Mouse (Mus musculus) embryonic facial prominence, embryonic 12.5 days (tissue): Measurements from ENCODE around the gene Gm49384. TPM values are rescaled to one million over a fixed set of nuclear protein-coding genes. Genes with fewer than 3 reads are reported as not detected.

ENCODE experiments used
- ATAC-seq: fragments of 200-750 bp; cut with Nextera tagmentation; 2 replicates; pipeline ENCODE4 v1.8.0; 2017; ENCODE audit not compliant: insufficient number of reproducible peaks, insufficient read depth, low FRiP score, low TSS enrichment
- H3K27ac ChIP-seq: fragments of 300-500 bp; sonication (generic); 2 replicates; pipeline ENCODE4 v1.5.1; 2016; ENCODE audit warnings: mild to moderate bottlenecking
- H3K27me3 ChIP-seq: fragments of 300-500 bp; sonication (generic); 2 replicates; pipeline ENCODE4 v1.6.1; 2016; ENCODE audit warnings: mild to moderate bottlenecking, moderate library complexity
- H3K36me3 ChIP-seq: fragments of 300-500 bp; sonication (generic); 2 replicates; pipeline ENCODE4 v1.6.1; 2016; ENCODE audit warnings: mild to moderate bottlenecking
- H3K4me1 ChIP-seq: fragments of 300-500 bp; sonication (generic); 2 replicates; pipeline ENCODE4 v1.6.1; 2016
- H3K4me2 ChIP-seq: fragments of 300-500 bp; sonication (generic); replicated peaks from 2 replicates; pipeline ENCODE4 v1.6.1; 2016; ENCODE audit warnings: mild to moderate bottlenecking, moderate library complexity
- H3K4me3 ChIP-seq: fragments of 300-500 bp; sonication (generic); 2 replicates; pipeline ENCODE4 v1.5.1; 2016; ENCODE audit warnings: mild to moderate bottlenecking
- H3K9ac ChIP-seq: fragments of 300-500 bp; sonication (generic); 2 replicates; pipeline ENCODE4 v1.6.1; 2016; ENCODE audit warnings: mild to moderate bottlenecking, moderate library complexity
- H3K9me3 ChIP-seq: fragments of 300-500 bp; sonication (generic); 2 replicates; pipeline ENCODE4 v1.6.1; 2016; ENCODE audit warnings: mild to moderate bottlenecking, moderate library complexity
- WGBS: fragments of 180-500 bp; shearing (Covaris S2); methylation state at CpG from one replicate; pipeline ENCODE4 v1.1.7; 2016; 5-methylcytosine and 5-hydroxymethylcytosine counted together
- polyA plus RNA-seq: library from polyadenylated mRNA; unstranded; fragments of >200 nt; fragmentation: Nextera tagmentation; extraction: Ambion mirVana; gene quantifications from 2 replicates; pipeline ENCODE4 v1.2.1, GENCODE M21; 2016

The Gm49384 gene
- polyA plus RNA-seq, 1 experiment from 2014 or later, result 29.7 TPM

GRCm38 (mm10) chr12:69198164-69198535 lies 5.9 kb downstream of the Gm49384 start, which contains the start of gene Dnaaf2:
Gene Dnaaf2 (minus strand): TSS chr12:69198429.
- ATAC-seq, result peak; percentile 48; the same call in 1 of the 2 replicates
- Histone ChIP-seq H3K4me1 (peaks cover 21% of the 10 kb centered on the region), H3K27me3 (no peaks in the 10 kb centered on the region), H3K4me3 (peak within 1 kb of the TSS; percentile 89), H3K36me3 (peaks cover 22% of the 10 kb centered on the region), H3K9me3 (no peaks in the 10 kb centered on the region), H3K9ac (peak within 1 kb of the TSS; percentile 85), H3K27ac (peak within 1 kb of the TSS; percentile 88), H3K4me2 (peak within 1 kb of the TSS; percentile 96)
- WGBS, result under 1% methylated on average over 18 of the region's 18 CpGs

GRCm38 (mm10) chr12:69197378-69198163 lies 6.5 kb downstream of the Gm49384 start:
- Histone ChIP-seq H3K36me3 (peaks cover 23% of the 10 kb centered on the region), H3K9ac (peak overlapping the region; percentile 85), H3K27me3 (no peaks in the 10 kb centered on the region), H3K4me1 (peaks cover 21% of the 10 kb centered on the region), H3K27ac (peak overlapping the region; percentile 88), H3K4me3 (peak overlapping the region; percentile 89), H3K9me3 (no peaks in the 10 kb centered on the region), H3K4me2 (peak overlapping the region; percentile 96)
- under 1% methylated on average over 94 of the region's 94 CpGs for WGBS
- ATAC-seq, result peak; percentile 70

- Histone ChIP-seq H3K9ac (peak within 1 kb of the TSS; percentile 85), H3K9me3 (no peaks in the 10 kb centered on the region), H3K4me1 (peaks cover 21% of the 10 kb centered on the region), H3K27ac (peak within 1 kb of the TSS; percentile 88), H3K27me3 (no peaks in the 10 kb centered on the region), H3K36me3 (peaks cover 19% of the 10 kb centered on the region), H3K4me3 (peak within 1 kb of the TSS; percentile 89), H3K4me2 (peak within 1 kb of the TSS; percentile 96)
- WGBS, result under 1% methylated on average over 72 of the region's 75 CpGs
- ATAC-seq, result peak; percentile 76
Observed at GRCm38 (mm10) chr12:69196444-69197377, 7.4 kb downstream of the Gm49384 start, which contains the start of gene Gm49383. Gene Gm49383 (minus strand): TSS chr12:69197104.

DNA sequence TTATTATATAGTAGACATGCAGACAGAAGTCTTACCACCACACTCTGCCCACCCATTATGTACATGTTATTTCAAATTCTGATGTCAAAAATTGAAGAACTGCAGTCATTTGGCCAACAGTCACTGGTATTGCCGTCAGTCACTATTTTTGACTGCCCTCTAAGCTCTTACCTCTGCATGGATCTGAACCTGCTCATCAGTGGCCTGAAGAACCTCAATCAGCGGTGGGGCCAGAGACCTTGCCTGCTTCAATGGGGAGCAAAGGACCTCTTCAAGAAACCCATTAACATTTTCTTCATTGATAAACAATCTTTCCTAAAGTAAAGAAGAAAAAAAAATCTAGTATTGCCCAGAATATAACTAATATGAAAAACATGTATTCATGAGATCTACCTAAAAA lies 11.4 kb downstream of the Gm49384 start:
- Histone ChIP-seq H3K36me3 (peaks cover 24% of the 10 kb centered on the region), H3K27me3 (no peaks in the 10 kb centered on the region), H3K9me3 (no peaks in the 10 kb centered on the region), H3K4me3 (no peak overlapping the region), H3K9ac (no peak overlapping the region), H3K4me2 (no peak overlapping the region), H3K27ac (no peak overlapping the region), H3K4me1 (peaks cover 8% of the 10 kb centered on the region)
- ATAC-seq, result no peak
- WGBS, result 95% methylated on average over 2 of the region's 2 CpGs

GRCm38 (mm10) chr12:69191396-69191795 lies 12.7 kb downstream of the Gm49384 start:
- Histone ChIP-seq H3K4me3 (no peak overlapping the region), H3K4me1 (peaks cover 16% of the 10 kb centered on the region), H3K4me2 (no peak overlapping the region), H3K27me3 (no peaks in the 10 kb centered on the region), H3K9me3 (no peaks in the 10 kb centered on the region), H3K36me3 (peaks cover 28% of the 10 kb centered on the region), H3K27ac (no peak overlapping the region), H3K9ac (no peak overlapping the region)
- WGBS, result 89% methylated on average over 5 of the region's 5 CpGs
- ATAC-seq, result no peak

DNA sequence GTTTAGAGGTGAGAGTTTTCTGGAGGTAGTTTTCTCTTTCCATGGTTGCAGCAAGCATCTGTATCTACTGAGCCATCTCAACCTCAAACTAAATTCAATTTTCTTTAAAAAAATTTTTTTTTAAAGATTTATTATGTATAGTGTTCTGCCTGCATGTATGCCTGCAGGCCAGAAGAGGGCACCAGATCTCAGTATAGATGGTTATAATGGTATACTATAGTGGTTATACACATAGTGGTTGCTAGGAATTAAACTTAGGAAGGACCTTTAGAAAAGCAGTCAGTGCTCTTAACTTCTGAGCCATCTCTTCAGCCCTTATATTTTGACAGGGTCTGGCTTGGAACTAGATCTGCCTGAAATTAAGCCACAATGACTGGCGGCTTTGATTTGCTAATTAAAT lies 13.5 kb downstream of the Gm49384 start:
- Histone ChIP-seq H3K36me3 (peaks cover 28% of the 10 kb centered on the region), H3K4me3 (no peak overlapping the region), H3K4me1 (peaks cover 11% of the 10 kb centered on the region), H3K9ac (no peak overlapping the region), H3K9me3 (no peaks in the 10 kb centered on the region), H3K27ac (no peak overlapping the region), H3K4me2 (no peak overlapping the region), H3K27me3 (no peaks in the 10 kb centered on the region)
- no peak for ATAC-seq
- 92% methylated on average over 1 of the region's 1 CpGs for WGBS

GRCm38 (mm10) chr12:69190074-69190473 lies 14.0 kb downstream of the Gm49384 start:
- Histone ChIP-seq H3K36me3 (peaks cover 28% of the 10 kb centered on the region), H3K9me3 (no peaks in the 10 kb centered on the region), H3K27me3 (no peaks in the 10 kb centered on the region), H3K9ac (no peak overlapping the region), H3K4me2 (no peak overlapping the region), H3K27ac (no peak overlapping the region), H3K4me1 (peaks cover 15% of the 10 kb centered on the region), H3K4me3 (no peak overlapping the region)
- 90% methylated on average over 9 of the region's 9 CpGs for WGBS
- no peak for ATAC-seq

DNA sequence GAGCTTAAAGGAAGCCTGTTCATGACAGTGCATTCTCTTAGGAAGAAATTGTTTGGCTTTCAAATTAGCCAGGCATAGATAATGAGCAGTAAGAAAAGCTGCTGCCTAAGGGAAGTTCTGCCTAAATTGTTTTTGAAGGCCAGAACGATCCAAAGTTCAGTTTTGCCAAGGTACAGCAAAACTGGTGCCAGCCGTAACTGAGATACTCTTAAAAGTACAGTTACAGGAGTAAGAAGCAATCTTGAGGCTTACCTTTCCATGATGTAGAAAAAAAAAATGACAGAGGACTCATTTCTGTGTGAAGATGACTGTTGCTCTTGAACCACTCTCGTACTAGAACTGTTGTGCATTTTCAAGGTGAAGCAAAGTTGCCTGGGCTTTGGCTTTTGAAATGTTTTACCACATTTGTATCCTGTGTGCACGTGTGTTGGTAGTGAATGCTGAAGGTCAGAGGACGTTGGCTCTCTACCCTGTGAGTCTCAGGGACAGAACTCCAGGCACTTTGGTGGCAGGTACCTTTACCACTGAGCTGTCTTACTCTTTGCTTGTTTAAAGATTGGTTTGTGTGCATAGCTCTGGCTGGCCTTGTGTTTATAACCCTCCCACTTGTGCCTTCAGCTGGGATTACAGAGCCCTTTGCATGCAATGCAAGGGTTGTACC lies 17.1 kb downstream of the Gm49384 start:
- H3K4me2 ChIP-seq, result no peak overlapping the region
- ATAC-seq, result no peak
- no peak overlapping the region for H3K9ac ChIP-seq
- no peaks in the 10 kb centered on the region for H3K9me3 ChIP-seq
- 70% methylated on average over 5 of the region's 5 CpGs for WGBS
- H3K36me3 ChIP-seq, result peaks cover 28% of the 10 kb centered on the region
- H3K4me3 ChIP-seq, result no peak overlapping the region
- H3K27ac ChIP-seq, result no peak overlapping the region
- H3K27me3 ChIP-seq, result no peaks in the 10 kb centered on the region
- H3K4me1 ChIP-seq, result peaks cover 18% of the 10 kb centered on the region

DNA sequence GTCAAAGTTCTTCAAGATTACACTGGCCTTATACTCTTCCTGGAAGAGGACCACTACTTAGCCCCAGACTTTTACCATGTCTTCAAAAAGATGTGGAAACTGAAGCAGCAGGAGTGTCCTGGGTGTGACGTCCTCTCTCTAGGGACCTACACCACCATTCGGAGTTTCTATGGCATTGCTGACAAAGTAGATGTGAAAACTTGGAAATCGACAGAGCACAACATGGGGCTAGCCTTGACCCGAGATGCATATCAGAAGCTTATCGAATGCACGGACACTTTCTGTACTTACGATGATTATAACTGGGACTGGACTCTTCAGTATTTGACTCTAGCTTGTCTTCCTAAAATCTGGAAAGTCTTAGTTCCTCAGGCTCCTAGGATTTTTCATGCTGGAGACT lies 18.7 kb downstream of the Gm49384 start:
- Histone ChIP-seq H3K4me1 (peaks cover 18% of the 10 kb centered on the region), H3K4me2 (peak overlapping the region; percentile 89), H3K27me3 (no peaks in the 10 kb centered on the region), H3K9ac (peak overlapping the region; percentile 89), H3K9me3 (no peaks in the 10 kb centered on the region), H3K4me3 (peak overlapping the region; percentile 91), H3K27ac (no peak overlapping the region), H3K36me3 (peaks cover 29% of the 10 kb centered on the region)
- no peak for ATAC-seq
- WGBS, result 77% methylated on average over 7 of the region's 7 CpGs

DNA sequence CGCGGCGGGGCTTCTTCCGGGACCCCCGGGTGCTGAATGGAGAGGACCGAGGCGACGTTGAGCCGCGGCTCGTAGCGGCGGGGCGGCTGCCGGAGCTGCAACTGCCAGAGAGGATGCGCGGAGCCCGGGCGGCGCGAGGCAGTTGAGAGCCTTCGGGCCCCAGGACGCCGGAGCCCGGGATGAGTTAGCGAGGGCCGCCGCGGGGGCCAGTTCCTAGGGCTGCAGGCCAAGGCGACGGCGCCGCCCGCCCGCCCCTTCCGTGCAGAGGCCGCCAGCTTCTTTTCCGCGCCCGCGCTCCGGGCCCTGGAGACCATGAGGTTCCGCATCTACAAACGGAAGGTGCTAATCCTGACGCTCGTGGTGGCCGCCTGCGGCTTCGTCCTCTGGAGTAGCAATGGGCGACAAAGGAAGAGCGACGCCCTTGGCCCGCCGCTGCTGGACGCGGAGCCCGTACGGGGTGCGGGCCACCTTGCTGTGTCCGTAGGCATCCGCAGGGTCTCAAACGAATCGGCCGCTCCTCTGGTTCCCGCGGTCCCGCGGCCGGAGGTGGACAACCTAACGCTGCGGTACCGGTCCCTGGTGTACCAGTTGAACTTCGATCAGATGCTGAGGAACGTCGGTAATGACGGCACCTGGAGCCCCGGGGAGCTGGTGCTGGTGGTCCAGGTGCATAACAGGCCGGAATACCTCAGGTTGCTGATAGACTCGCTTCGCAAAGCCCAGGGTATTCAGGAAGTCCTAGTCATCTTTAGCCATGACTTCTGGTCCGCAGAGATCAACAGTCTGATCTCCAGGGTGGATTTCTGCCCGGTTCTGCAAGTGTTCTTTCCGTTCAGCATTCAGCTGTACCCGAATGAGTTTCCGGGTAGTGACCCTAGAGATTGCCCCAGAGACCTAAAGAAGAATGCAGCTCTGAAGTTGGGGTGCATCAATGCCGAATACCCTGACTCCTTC lies 19.4 kb downstream of the Gm49384 start:
- H3K36me3 ChIP-seq, result peaks cover 22% of the 10 kb centered on the region; the same call in 1 of the 2 replicates
- H3K9me3 ChIP-seq, result no peaks in the 10 kb centered on the region
- peak overlapping the region; percentile 91 for H3K4me3 ChIP-seq
- H3K9ac ChIP-seq, result peak overlapping the region; percentile 89
- H3K27me3 ChIP-seq, result no peaks in the 10 kb centered on the region
- peak; percentile 43; the same call in 1 of the 2 replicates for ATAC-seq
- H3K4me1 ChIP-seq, result peaks cover 18% of the 10 kb centered on the region
- WGBS, result 2% methylated on average over 85 of the region's 86 CpGs
- peak overlapping the region; percentile 89 for H3K4me2 ChIP-seq
- peak overlapping the region; percentile 89 for H3K27ac ChIP-seq
